Mouse (Mus musculus) neural tube, embryonic 10.5 days (tissue): ENCODE results near the gene 1700013G24Rik.
A peak's percentile ranks its signal among the peaks of the same experiment; 100 is the strongest.

Experiments
- DNase-seq: peaks from one replicate; pipeline ENCODE4 v3.0.0-alpha.2; 2017; ENCODE audit warnings: low spot score; ENCODE audit errors: extremely low spot score

Gene 1700013G24Rik

DNA sequence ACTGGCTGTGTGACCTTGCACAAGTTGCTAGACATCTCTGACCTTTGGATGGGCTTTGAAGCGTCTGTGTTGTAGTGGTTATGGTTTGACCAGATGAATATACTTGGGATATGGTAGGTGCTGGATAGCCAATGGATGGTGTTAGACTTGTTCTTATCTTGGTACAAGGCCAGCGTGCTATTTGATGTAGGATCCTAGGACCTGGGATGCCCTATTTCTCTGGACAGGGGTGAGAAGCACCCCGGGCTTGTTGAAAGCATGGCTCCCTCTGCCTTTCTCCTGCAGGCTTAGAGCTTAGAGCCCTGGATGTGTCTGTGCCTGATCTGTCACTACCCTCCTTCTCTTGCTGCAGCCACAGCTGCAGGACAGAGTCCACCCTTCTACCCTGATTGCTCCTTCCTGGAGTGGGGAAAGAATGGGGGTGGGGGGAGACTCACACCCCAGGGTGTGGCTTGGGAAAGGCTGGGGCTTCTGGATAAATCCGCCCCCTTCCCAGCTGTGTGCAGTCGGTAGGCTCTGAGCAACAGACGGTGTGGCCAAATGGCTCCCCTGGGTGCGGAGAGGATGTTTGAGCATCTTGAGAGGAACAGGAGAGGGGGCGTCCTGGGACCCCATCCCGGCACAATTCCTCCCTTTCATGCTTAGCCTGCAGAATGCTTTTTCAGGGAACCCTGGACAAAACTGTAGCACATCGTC lies 23.1 kb downstream of the 1700013G24Rik start:
- DNase-seq: no peak

DNA sequence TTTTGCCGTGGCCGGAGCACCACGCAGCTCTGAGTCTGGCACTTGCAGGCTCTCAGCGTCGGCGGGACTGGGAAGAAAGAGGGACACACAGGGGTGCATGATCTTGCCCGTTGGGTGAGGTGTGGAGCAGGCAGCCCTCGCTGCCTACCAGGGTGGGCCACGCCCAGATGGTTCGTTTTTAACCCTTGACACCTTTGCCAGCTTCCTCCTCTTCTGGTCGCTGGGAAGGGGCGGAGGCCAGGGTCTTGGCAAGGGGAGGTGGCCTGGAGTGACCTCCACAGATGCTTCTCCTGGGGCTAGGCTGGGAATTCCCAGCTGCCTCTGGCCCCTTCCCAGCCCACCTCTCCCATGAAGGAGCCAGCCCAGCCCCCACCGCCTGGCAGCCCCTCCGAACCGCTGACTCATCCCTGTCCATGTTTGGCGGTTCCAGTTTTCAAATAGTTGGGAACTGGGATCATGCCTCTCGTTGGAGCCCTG lies 23.7 kb downstream of the 1700013G24Rik start:
- DNase-seq: no peak

DNA sequence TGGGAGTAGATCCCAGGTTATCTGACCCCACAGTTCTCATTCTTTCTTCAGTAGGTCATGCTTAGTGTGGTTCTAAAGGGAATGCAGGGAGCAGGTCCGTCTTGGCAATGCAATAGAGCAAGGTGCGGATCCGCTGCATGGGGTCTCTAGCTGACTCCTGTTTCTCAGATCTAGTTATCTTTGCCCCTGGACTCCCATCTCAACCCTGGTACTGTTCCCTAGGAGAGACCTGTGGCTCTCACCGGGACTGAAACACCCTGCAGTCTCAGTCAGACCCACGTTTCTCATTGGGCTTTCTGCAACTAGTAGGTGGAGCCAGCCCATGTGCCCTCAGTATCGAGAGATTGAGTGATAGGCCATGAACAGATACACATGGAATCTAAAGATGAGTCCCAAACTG lies 24.5 kb downstream of the 1700013G24Rik start:
- DNase-seq: no peak

DNA sequence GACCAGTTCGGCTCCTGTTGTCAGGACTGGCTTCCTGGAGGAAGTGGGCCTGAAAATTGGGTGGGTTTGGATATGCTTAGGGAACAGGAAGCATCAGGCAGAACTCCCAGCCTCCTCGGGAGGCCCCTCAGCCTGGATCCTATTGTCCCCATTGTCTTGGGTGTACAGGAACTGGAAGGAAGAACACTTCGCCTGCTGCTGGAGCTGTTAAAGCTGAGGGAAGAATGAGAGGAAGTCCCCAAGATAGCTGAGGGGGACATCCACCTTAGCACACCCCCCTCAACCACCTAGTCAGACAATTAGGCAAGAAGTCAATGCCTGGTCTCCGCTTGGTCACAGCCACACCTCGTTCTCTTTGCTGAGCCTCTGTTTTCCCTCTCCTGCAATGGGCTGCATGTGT lies 25.2 kb downstream of the 1700013G24Rik start:
- no peak for DNase-seq

DNA sequence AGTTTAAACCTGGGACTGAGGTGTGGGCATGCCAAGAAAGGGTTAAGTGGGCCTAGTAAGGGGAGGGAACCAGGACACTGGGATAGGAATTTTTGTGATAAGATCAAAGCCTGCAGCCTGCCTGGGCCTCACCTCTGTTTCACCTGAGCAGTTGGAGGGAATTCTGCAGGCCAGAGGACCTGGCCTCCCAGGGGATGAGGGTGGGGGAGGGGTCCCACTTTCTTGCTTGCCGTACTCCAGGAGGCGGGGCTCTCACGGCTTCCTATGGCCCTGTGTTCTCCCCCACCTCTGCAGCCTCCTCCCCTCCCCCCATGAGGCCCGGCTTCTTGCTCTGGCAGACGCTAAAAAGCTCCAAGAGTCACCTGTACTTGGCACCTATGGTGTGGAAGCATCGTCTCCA lies 26.7 kb downstream of the 1700013G24Rik start:
- DNase-seq: no peak

DNA sequence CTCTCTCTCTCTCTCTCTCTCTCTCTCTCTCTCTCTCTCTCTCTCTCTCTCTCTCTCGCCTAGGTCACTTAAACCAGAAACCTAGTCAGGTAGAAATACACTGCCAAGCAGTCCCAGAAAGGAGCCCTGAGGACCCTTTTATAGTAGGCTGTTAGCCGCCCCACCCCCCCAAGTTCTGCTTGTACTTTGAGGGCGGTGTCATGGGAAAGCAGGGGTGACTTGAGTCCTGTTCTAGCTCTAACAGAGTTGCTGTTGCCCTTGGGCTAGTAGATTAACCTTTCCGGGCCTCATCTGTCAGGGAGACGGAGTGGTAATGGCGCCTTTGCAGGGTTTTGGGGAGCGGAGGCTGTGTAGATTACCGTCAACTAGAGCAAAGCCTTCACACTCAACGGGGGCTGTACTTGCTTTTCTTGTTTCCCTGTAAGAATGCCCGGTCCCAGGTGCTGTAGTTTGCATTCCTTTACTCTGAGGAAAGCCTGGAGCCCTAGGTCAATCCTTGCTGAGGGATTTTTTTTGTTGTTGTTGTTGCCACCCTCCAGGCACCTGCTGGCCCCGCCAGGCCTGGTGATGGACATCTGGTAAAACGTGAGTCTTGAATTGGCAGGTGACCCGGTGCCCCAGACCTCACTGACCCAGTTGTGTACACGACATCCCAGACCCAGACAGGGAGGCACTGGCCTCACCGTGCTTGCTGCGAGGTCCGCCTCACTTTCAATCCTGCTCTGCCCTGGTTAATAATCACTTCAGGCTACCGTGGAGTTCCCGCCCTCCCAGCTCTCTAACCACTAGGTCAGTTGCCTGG lies 27.3 kb downstream of the 1700013G24Rik start:
- DNase-seq: no peak

DNA sequence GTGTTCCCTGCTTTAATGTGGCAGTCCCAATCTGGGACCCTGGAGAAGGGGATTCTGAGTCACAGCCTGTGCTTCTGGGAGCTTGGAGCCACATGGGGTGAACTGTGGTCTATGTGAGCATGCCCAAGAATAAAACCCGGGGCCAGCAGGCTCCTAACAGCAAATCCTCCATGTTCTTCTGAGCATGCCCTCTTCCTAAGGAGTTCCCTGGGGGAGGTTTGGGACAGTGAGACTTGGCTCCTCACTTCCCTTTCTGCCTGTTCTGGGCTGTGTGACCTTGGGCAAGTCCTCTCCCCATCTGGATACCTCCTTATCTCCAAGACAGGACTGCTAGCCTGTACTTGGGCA lies 27.9 kb downstream of the 1700013G24Rik start:
- DNase-seq: no peak

DNA sequence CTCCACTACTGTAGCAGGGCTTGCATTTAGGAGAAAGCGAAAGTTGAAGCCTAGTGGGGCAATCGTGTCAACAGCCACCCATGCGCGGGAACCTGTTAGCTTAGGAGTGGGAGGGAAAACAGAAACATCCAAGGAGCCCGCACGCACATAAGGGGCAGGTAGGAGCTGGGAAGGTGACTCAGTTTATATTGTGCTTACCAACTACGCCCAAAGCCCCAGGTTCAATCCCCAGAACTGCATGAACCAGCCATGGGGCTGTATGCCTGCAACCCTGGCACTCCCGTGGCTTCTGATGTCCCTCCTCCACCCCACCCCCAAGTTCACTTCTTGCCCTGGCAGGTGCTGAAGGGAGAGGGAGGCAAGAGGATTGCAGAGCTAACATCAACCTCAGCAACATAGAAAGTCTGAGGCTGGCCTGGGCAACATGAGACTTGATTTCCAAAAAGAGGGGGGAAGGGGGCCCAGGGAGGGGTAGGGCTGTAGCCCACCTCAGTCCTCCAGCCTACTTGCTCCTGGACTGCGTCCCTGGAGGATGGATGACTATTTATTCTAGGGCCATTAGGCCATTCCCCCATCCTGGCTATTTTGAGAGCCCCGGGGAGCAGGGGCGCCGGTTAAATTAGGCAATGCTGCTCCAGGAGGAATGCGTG lies 28.4 kb downstream of the 1700013G24Rik start:
- no peak for DNase-seq

DNA sequence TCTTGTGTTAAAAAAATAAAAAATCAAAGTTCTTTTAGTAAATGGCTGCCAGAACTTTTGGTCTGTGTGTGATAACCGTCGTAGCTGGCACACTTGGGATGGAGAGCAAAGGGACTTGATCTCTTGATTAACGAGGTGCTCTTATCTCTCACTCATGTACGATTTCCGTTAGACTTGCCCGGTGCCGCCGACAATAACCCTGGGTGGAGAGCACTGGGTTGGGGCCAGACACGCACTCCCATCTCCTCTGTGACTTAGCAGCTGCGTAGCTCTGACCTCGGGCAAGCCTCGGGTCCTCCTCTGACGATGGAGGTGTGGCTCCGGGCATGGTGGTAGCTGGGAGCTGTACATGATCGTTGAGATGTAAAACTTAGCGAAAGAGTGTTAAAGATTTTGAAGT lies 30.8 kb downstream of the 1700013G24Rik start:
- no peak for DNase-seq

DNA sequence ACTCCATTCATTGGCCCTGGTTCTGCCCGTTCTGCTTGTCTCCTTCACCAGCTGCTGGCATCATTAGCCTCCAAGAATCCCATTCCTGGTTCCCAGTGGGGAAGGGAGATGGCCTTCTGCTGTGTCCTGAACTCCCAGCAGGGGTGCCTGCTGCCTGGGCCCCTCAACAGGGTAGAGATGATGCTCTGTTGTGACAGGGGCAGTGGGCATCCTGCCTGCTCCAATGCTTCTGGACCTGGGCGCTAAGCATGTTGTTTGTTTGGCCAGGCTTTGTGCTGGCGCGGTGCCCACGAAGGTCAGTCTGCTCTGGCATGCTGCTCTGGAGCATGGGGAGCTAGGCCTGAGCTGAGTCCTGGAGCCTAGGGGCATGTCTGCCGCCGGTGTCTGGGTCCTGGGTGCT lies 31.5 kb downstream of the 1700013G24Rik start:
- no peak for DNase-seq

DNA sequence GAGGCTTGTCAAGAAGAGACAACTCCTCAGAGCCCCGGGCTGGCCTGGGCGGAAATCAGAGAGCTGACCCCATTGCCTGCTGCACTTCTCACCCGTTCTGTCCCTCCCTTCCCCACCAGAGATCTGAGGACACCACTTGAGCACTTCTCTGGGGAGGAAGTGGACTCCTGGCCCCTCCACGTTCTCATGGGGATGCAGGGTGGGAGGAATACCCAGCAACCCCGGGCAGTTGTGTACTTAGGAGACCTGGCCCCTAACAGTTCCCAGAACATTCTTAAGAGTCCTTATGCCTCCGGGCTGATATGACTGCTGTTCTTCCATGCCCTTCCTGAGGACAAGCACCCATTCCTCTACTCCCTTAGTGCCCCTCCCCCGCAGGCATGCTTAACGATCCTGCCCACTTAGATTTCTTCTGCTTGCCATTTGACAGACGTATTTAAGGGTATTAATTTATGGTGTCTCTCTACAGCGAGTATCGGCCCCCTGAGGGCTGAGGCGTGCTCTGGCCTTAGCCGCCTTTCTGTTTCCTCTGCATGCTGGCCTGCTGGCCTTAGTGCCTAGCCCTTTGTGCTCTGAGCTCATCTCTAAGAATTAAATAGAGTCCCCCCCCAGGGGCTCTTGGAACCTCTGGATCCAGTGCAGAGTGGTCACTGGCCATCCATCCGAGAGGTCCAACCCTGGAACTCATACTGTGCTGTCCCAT lies 32.3 kb downstream of the 1700013G24Rik start:
- DNase-seq: no peak

DNA sequence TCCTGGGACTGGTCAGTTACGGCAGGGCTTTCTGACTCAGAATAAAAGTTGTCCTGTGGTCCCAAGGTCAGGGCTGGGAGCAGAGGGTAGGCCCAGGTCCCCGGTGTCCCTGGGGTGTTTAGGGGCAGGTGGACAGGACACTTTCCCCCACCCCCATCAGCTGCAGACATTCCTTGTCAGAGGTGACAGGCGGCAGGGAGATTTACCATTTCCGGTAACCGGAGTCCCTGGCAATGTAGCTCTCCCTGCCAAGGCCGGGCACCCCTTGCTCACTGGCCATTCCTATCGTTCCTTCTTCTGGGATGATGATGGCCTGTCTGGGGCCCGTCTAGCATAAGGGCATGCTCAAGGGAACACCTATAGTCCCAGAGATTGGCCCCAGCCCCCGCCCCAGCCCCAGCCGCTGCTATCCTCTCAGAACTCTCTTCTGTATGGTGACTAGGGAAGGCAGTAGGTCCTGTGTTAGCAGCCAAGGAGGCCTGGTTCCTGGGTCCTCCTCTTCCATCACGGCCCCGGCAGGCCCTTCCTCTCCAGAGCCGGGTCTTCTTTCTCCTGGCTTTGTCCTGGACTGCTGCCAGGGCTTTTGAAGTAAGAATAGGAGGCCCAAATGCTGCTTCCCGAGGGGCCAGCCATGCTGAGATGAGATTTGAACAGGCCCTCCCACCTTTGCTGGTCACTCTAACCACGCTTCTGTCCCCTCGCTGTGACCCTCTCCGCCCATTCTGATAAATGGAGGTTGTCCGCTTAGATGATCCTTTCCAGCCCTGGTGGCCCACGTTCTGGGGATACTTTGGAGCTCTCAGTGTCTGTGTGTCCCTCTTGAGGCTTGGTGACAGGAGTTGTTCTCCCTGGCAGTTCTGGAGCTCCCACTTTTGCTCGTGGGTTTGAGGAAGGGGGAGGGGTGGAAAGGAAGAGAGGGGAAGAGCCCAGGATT lies 33.3 kb downstream of the 1700013G24Rik start:
- no peak for DNase-seq

DNA sequence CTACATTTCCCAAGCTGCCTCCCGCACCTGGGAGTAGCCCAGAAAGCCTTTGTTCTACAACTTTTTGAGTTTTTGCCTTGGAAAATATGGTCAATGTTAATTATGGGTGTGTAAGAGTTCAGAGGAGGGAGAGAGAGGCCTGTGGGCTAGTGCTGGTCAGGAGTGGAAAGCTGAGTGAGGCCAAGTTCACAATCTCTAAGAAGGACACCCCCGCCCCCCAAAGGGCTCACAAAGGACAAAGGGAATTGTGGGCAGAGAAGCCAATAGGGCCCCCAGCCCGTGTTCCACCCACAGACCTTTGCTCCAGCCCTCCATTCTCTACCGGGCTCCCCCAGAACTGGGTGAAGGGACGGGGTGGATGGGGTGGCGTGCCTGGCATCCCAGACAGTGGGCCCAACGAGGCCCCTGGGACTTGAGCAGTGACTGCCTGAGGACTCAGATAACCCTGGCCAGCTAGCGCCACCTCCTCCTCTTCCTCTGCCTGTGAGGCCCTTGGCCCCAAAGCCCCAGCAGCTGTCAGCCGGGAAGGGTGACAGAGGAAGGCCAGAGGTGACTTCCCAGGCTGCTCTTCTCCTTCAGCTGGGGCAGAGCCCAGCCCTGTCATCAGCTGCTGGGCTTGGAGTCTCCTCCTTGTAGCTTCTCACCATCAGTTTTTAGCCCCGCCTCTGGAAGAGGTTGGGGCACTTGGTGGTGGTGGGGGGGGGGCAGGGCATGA lies 34.4 kb downstream of the 1700013G24Rik start:
- DNase-seq: no peak

DNA sequence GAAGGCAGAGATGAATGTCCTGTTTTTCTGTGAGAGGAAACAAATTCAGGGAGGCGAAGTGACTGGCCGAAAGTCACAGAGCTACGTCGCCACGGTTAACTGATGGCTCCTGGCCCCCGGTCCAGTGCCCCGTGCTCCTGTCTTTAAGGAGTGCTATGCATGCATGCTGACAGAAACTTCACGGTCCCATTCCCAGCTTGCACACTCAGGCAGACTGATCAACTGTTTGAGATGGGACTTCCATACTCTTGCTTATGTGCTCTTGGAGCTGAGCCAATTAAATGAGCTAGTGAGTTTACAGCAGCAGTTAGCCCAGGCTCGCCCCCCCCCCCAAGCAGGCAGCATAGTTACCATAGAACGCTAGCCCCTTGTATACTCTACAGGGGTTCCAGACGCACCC lies 35.0 kb downstream of the 1700013G24Rik start:
- DNase-seq: no peak

DNA sequence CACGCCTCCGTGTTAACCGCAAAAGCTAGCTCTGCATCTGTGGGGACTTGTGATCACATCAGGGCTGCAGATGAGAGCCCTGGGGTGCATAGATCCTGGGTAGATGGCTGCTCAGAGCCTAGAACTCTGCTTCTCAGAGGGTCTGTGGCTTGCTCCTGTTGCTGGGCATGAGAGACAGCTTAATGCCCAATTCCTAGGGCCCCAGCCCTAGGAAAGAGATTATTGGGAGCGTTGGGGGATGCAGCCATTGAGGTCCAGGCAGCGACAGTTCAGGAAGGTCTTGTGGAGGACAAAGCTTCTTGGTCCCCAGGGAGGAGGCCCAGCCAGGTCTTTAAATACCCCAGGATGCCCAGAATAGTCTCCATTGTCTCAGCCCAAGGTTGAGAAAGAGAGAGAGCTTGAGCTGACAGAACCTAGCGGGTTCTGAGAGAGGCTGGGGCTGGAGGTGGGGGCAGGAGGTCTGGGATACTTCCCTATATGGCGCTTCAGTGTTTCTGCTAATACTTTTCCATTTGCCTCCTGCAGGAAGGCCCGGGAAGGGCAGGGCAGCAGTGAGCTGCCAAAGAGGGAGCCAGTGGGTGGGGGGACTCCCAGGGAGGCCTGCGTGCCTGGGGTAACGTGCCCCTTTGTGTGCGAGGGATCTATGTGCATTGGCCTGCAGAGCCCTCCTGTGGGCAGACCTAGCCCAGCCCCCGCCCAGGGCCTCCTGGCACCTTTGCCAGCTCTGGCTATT lies 35.7 kb downstream of the 1700013G24Rik start:
- DNase-seq: no peak

DNA sequence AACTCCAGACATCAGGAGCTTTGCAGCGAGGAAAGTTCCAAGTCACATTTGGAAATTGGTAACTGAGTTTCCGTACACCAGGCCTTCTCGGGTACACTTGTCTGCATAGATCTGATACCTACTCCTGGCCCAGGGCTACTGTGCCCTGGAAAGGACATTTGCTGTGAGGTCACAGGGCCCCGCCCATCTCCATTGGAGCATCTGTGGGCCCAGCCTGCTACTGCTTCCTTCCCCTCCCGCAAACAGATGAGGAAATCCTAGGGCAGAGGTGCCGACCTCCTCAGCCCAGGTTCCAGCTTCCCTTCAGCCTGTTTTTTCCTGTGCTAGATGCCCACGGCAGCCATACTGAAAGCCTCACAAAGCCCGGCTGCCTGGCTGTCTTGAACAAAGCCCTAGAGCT lies 36.9 kb downstream of the 1700013G24Rik start:
- DNase-seq: no peak

DNA sequence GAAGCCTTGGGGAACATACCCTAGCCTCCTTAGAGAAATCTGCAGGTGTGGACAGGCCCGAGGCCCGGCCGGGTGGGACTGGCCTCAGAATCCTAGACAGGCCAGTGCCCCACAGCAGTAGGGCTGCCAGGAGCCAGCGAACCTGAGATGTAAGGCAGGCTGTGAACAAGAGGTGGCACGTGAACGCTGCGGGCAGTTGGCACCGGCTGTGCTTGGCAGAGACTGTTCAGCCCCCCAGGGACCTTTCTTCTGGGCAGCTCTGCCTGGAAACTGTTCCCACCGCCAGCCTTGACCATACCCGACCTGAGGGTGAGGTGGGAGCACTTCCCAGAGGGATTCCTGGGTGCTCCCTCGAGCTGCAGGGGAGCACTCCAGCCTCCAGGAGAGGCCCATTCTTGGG lies 39.5 kb downstream of the 1700013G24Rik start:
- DNase-seq: no peak

DNA sequence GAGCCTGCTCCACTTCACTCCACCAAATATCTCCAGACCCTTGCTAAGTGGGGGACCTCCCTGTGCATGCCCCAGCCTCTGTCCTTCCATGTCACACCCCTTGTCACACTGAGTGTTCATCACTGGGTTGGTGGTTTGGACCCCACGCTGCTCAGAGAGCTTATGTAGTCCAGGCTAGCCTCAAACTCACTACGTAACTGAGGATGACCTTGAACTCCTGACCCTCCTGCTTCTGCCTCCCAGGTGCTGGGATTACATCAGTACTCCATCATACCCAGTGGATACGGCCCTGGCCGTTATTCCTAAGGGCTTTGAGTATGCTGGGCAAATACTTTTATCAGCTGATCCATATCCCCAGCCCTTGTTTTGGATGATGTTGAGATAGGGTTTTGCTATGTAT lies 40.1 kb downstream of the 1700013G24Rik start:
- no peak for DNase-seq

DNA sequence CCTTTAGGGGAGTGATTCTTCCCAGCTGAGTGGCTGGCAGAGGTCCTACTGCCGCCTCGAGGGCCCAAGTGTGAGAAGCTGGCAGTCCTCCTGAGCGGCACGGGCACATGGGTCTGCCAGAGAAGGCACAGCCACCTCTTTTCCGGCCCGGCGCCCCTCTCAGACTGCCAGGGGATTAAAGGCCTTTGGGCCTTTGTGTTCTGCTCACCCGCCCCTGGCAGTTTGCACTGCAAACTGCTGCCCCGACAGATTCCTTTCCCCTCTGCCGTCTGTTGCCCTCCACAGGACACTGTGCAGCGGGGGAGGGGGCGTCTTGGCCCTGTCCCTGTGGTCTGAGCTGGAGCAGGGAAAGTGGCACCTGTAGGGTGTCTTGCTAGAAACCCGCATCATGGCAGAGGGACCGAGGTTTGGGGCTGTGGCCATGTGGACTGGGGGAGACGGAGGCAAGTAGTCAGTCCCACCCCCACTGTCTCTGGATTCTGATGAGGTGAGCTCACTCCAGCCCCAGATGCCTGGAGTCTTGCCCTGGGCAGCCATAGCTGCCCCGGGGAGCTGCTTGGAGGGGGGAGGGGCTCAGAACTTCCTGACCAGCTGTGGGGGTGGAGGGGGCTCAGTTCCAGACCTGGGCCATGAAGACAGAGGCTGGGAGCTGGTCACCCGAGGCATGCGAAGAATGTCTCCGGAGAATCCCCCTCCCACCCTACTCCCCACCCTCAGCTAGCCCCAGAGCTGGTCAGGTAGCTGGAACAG lies 41.8 kb downstream of the 1700013G24Rik start:
- DNase-seq: peak; percentile 59
